Mouse (Mus musculus): ENCODE measurements at regions not wholly inside any gene's neighbourhood (a gene's known extent, or its start where the extent isn't known, plus 50 kb on each side); places are given as distances from the start of the nearest gene placed in this dataset.
A peak's percentile ranks its signal among the peaks of the same experiment; 100 is the strongest.
"Not testable (repeated sequence)": the region's sequence is repeated elsewhere in the genome, so short reads cannot be mapped to it uniquely, and the experiment has no call there.

GRCm38 (mm10) chr2:95433996-95434395, 884.0 kb upstream of the Lrrc4c start:
- not testable (repeated sequence) for H3K4me3 ChIP-seq (replicated peaks; ENCODE audit: low read length); H3K9me3 ChIP-seq (ENCODE audit: low read length); H3K27me3 ChIP-seq (ENCODE audit: insufficient read depth, low read length); H3K36me3 ChIP-seq (ENCODE audit: insufficient read depth, low read length); H3K4me1 ChIP-seq (replicated peaks; ENCODE audit: low read depth, low read length)

GRCm38 (mm10) chr2:95440957-95441356, 877.0 kb upstream of the Lrrc4c start:
- Histone ChIP-seq H3K36me3 (ENCODE audit: insufficient read depth, low read length) (no peaks in the 10 kb centered on the region), H3K4me3 (replicated peaks; ENCODE audit: low read length) (no peak overlapping the region), H3K27me3 (ENCODE audit: insufficient read depth, low read length) (no peaks in the 10 kb centered on the region), H3K9me3 (ENCODE audit: low read length) (no peaks in the 10 kb centered on the region), H3K4me1 (replicated peaks; ENCODE audit: low read depth, low read length) (no peaks in the 10 kb centered on the region)
- TF ChIP-seq NANOG (IDR thresholded peaks at IDR 0.05; ENCODE audit: borderline replicate concordance, low read length): no peak
- no peak for TF ChIP-seq POU5F1 (IDR thresholded peaks at IDR 0.05; ENCODE audit: borderline replicate concordance, low read length)
- no peak for TF ChIP-seq CTCF (conservative IDR thresholded peaks at IDR 0.05; ENCODE audit: low read length)

- TF ChIP-seq CTCF (conservative IDR thresholded peaks at IDR 0.05; ENCODE audit: low read length): no peak
- no peak for TF ChIP-seq NANOG (IDR thresholded peaks at IDR 0.05; ENCODE audit: borderline replicate concordance, low read length)
- TF ChIP-seq POU5F1 (IDR thresholded peaks at IDR 0.05; ENCODE audit: borderline replicate concordance, low read length): no peak
- Histone ChIP-seq H3K36me3 (ENCODE audit: insufficient read depth, low read length) (no peaks in the 10 kb centered on the region), H3K4me3 (replicated peaks; ENCODE audit: low read length) (no peak overlapping the region), H3K27me3 (ENCODE audit: insufficient read depth, low read length) (no peaks in the 10 kb centered on the region), H3K9me3 (ENCODE audit: low read length) (no peaks in the 10 kb centered on the region), H3K4me1 (replicated peaks; ENCODE audit: low read depth, low read length) (no peaks in the 10 kb centered on the region)
Measured at GRCm38 (mm10) chr2:95443245-95443799, 874.6 kb upstream of the Lrrc4c start.

GRCm38 (mm10) chr2:95448897-95449296, 869.1 kb upstream of the Lrrc4c start:
- Histone ChIP-seq H3K36me3 (ENCODE audit: insufficient read depth, low read length) (no peaks in the 10 kb centered on the region), H3K4me3 (replicated peaks; ENCODE audit: low read length) (no peak overlapping the region), H3K4me1 (replicated peaks; ENCODE audit: low read depth, low read length) (peaks cover 11% of the 10 kb centered on the region), H3K9me3 (ENCODE audit: low read length) (no peaks in the 10 kb centered on the region), H3K27me3 (ENCODE audit: insufficient read depth, low read length) (no peaks in the 10 kb centered on the region)
- TF ChIP-seq NANOG (IDR thresholded peaks at IDR 0.05; ENCODE audit: borderline replicate concordance, low read length) (peak; percentile 10; the same call in 1 of the 2 replicates), CTCF (conservative IDR thresholded peaks at IDR 0.05; ENCODE audit: low read length) (no peak)

GRCm38 (mm10) chr2:95479827-95480226, 838.1 kb upstream of the Lrrc4c start:
- Histone ChIP-seq H3K4me3 (replicated peaks; ENCODE audit: low read length) (no peak overlapping the region), H3K27me3 (ENCODE audit: insufficient read depth, low read length) (no peaks in the 10 kb centered on the region), H3K9me3 (ENCODE audit: low read length) (no peaks in the 10 kb centered on the region), H3K36me3 (ENCODE audit: insufficient read depth, low read length) (no peaks in the 10 kb centered on the region), H3K4me1 (replicated peaks; ENCODE audit: low read depth, low read length) (no peaks in the 10 kb centered on the region)
- TF ChIP-seq CTCF (conservative IDR thresholded peaks at IDR 0.05; ENCODE audit: low read length) (no peak), POU5F1 (IDR thresholded peaks at IDR 0.05; ENCODE audit: borderline replicate concordance, low read length) (no peak), NANOG (IDR thresholded peaks at IDR 0.05; ENCODE audit: borderline replicate concordance, low read length) (no peak)

- Histone ChIP-seq H3K27me3 (ENCODE audit: insufficient read depth, low read length) (no peaks in the 10 kb centered on the region), H3K4me1 (replicated peaks; ENCODE audit: low read depth, low read length) (no peaks in the 10 kb centered on the region), H3K9me3 (ENCODE audit: low read length) (no peaks in the 10 kb centered on the region), H3K36me3 (ENCODE audit: insufficient read depth, low read length) (no peaks in the 10 kb centered on the region), H3K4me3 (replicated peaks; ENCODE audit: low read length) (no peak overlapping the region)
- TF ChIP-seq POU5F1 (IDR thresholded peaks at IDR 0.05; ENCODE audit: borderline replicate concordance, low read length): no peak
- no peak for TF ChIP-seq NANOG (IDR thresholded peaks at IDR 0.05; ENCODE audit: borderline replicate concordance, low read length)
- TF ChIP-seq CTCF (conservative IDR thresholded peaks at IDR 0.05; ENCODE audit: low read length): no peak
Measured at GRCm38 (mm10) chr2:95483397-95483796, 834.6 kb upstream of the Lrrc4c start.

GRCm38 (mm10) chr2:95487580-95488135, 830.3 kb upstream of the Lrrc4c start:
- H3K27me3 ChIP-seq (ENCODE audit: insufficient read depth, low read length): no peaks in the 10 kb centered on the region
- H3K36me3 ChIP-seq (ENCODE audit: insufficient read depth, low read length): no peaks in the 10 kb centered on the region
- H3K4me3 ChIP-seq (replicated peaks; ENCODE audit: low read length): no peak overlapping the region
- TF ChIP-seq CTCF (conservative IDR thresholded peaks at IDR 0.05; ENCODE audit: low read length) (no peak), NANOG (IDR thresholded peaks at IDR 0.05; ENCODE audit: borderline replicate concordance, low read length) (no peak), POU5F1 (IDR thresholded peaks at IDR 0.05; ENCODE audit: borderline replicate concordance, low read length) (no peak)
- no peaks in the 10 kb centered on the region for H3K4me1 ChIP-seq (replicated peaks; ENCODE audit: low read depth, low read length)
- H3K9me3 ChIP-seq (ENCODE audit: low read length): no peaks in the 10 kb centered on the region

- Histone ChIP-seq H3K4me3 (replicated peaks; ENCODE audit: low read length) (no peak overlapping the region), H3K36me3 (ENCODE audit: insufficient read depth, low read length) (no peaks in the 10 kb centered on the region), H3K27me3 (ENCODE audit: insufficient read depth, low read length) (no peaks in the 10 kb centered on the region), H3K4me1 (replicated peaks; ENCODE audit: low read depth, low read length) (no peaks in the 10 kb centered on the region), H3K9me3 (ENCODE audit: low read length) (no peaks in the 10 kb centered on the region)
- TF ChIP-seq NANOG (IDR thresholded peaks at IDR 0.05; ENCODE audit: borderline replicate concordance, low read length) (no peak), CTCF (conservative IDR thresholded peaks at IDR 0.05; ENCODE audit: low read length) (no peak), POU5F1 (IDR thresholded peaks at IDR 0.05; ENCODE audit: borderline replicate concordance, low read length) (no peak)
Measured at GRCm38 (mm10) chr2:95494026-95494697, 823.8 kb upstream of the Lrrc4c start.

GRCm38 (mm10) chr2:95494698-95495088, 823.3 kb upstream of the Lrrc4c start:
- no peak for TF ChIP-seq NANOG (IDR thresholded peaks at IDR 0.05; ENCODE audit: borderline replicate concordance, low read length)
- no peak for TF ChIP-seq POU5F1 (IDR thresholded peaks at IDR 0.05; ENCODE audit: borderline replicate concordance, low read length)
- peak; percentile 57 for TF ChIP-seq CTCF (conservative IDR thresholded peaks at IDR 0.05; ENCODE audit: low read length)
- H3K36me3 ChIP-seq (ENCODE audit: insufficient read depth, low read length): no peaks in the 10 kb centered on the region
- no peaks in the 10 kb centered on the region for H3K9me3 ChIP-seq (ENCODE audit: low read length)
- no peaks in the 10 kb centered on the region for H3K4me1 ChIP-seq (replicated peaks; ENCODE audit: low read depth, low read length)
- no peak overlapping the region for H3K4me3 ChIP-seq (replicated peaks; ENCODE audit: low read length)
- no peaks in the 10 kb centered on the region for H3K27me3 ChIP-seq (ENCODE audit: insufficient read depth, low read length)

Measured in E14TG2a.4 (cell line).